Mouse (Mus musculus) ES-E14 (cell line): ENCODE measurements around the gene Brap.

Source experiments
- MAFK ChIP-seq: IDR thresholded peaks from 2 replicates; pipeline ENCODE4 v1.6.1; 2014; ENCODE audit warnings: mild to moderate bottlenecking, low read depth, low read length, inconsistent platforms; ENCODE audit not compliant: insufficient read depth
- ZC3H11A ChIP-seq: IDR thresholded peaks from 2 replicates; pipeline ENCODE4 v1.6.1; 2012; ENCODE audit warnings: low read depth, mild to moderate bottlenecking, inconsistent platforms, low read length, borderline replicate concordance

GRCm38 (mm10) chr5:121627871-121628270 lies 32.5 kb upstream of the Brap start:
- no peak for TF ChIP-seq ZC3H11A
- TF ChIP-seq MAFK = no peak
